Mouse (Mus musculus) hindbrain, embryonic 15.5 days (tissue): ENCODE data around the gene Egln3. TPM values are rescaled to one million over a fixed set of nuclear protein-coding genes. Genes with fewer than 3 reads are reported as not detected.

ENCODE experiments used
- ATAC-seq: fragments of 200-750 bp; cut with Nextera tagmentation; 2 replicates; pipeline ENCODE4 v1.8.0; 2017; ENCODE audit warnings: low read depth, moderate number of reproducible peaks, moderate TSS enrichment; ENCODE audit not compliant: low FRiP score
- H3K27ac ChIP-seq: fragments of 300-500 bp; sonication (generic); replicated peaks from 2 replicates; pipeline ENCODE4 v1.5.1; 2015; ENCODE audit warnings: mild to moderate bottlenecking, inconsistent platforms
- H3K27me3 ChIP-seq: fragments of 300-500 bp; sonication (generic); 2 replicates; pipeline ENCODE4 v1.6.1; 2015; ENCODE audit warnings: control low read depth, inconsistent platforms
- H3K36me3 ChIP-seq: fragments of 300-500 bp; sonication (generic); 2 replicates; pipeline ENCODE4 v1.6.1; 2015; ENCODE audit warnings: control low read depth, inconsistent platforms
- H3K4me1 ChIP-seq: fragments of 300-500 bp; sonication (generic); replicated peaks from 2 replicates; pipeline ENCODE4 v1.6.1; 2015; ENCODE audit warnings: control low read depth, inconsistent platforms
- H3K4me2 ChIP-seq: fragments of 300-500 bp; sonication (generic); 2 replicates; pipeline ENCODE4 v1.6.1; 2015; ENCODE audit warnings: moderate library complexity, mild to moderate bottlenecking, inconsistent platforms
- H3K4me3 ChIP-seq: fragments of 300-500 bp; sonication (generic); 2 replicates; pipeline ENCODE4 v1.5.1; 2015; ENCODE audit warnings: mild to moderate bottlenecking, inconsistent platforms
- H3K9ac ChIP-seq: fragments of 300-500 bp; sonication (generic); 2 replicates; pipeline ENCODE4 v1.6.1; 2015; ENCODE audit warnings: inconsistent platforms
- H3K9me3 ChIP-seq: fragments of 300-500 bp; sonication (generic); 2 replicates; pipeline ENCODE4 v1.6.1; 2016; ENCODE audit warnings: control low read depth, inconsistent platforms
- WGBS: fragments of 180-500 bp; shearing (Covaris S2); methylation state at CpG from one replicate; pipeline ENCODE4 v1.1.7; 2015; 5-methylcytosine and 5-hydroxymethylcytosine counted together
- polyA plus RNA-seq: library from polyadenylated mRNA; unstranded; fragments of >200 nt; fragmentation: Nextera tagmentation; extraction: Ambion mirVana; gene quantifications from 2 replicates; pipeline ENCODE4 v1.2.1, GENCODE M21; 2015

The Egln3 gene
- polyA plus RNA-seq, 1 experiment from 2014 or later, result 7.4 TPM

GRCm38 (mm10) chr12:54146943-54147556, 56.6 kb downstream of the Egln3 start:
- 0 out of 2 replicates have a peak, but pooled peaks have one; percentile 42 for ATAC-seq
- H3K36me3 ChIP-seq, result no peaks in the 10 kb centered on the region
- 20% methylated on average over 12 of the region's 12 CpGs for WGBS
- no peaks in the 10 kb centered on the region for H3K27me3 ChIP-seq
- H3K9ac ChIP-seq, result no peak overlapping the region
- no peaks in the 10 kb centered on the region for H3K9me3 ChIP-seq
- no peak overlapping the region for H3K4me2 ChIP-seq
- H3K4me1 ChIP-seq, result peaks cover 7% of the 10 kb centered on the region; the same call in 1 of the 2 replicates
- no peak overlapping the region for H3K4me3 ChIP-seq
- no peak overlapping the region for H3K27ac ChIP-seq
